Mouse (Mus musculus): ENCODE measurements around the gene Plk2. TPM values are rescaled to one million over a fixed set of nuclear protein-coding genes. Genes with fewer than 3 reads are reported as not detected.
A peak's percentile ranks its signal among the peaks of the same experiment; 100 is the strongest.

Gene Plk2
- total RNA-seq, 2 experiments from 2014 or later: 27.6 to 32.2 TPM

- peak; percentile 50 for DNase-seq
Observed at GRCm38 (mm10) chr13:110406152-110406551, 11.3 kb downstream of the Plk2 start.

- DNase-seq: no peak
Observed at GRCm38 (mm10) chr13:110412572-110413209, 17.8 kb downstream of the Plk2 start.

GRCm38 (mm10) chr13:110418656-110419055, 23.8 kb downstream of the Plk2 start:
- no peak for DNase-seq

DNA sequence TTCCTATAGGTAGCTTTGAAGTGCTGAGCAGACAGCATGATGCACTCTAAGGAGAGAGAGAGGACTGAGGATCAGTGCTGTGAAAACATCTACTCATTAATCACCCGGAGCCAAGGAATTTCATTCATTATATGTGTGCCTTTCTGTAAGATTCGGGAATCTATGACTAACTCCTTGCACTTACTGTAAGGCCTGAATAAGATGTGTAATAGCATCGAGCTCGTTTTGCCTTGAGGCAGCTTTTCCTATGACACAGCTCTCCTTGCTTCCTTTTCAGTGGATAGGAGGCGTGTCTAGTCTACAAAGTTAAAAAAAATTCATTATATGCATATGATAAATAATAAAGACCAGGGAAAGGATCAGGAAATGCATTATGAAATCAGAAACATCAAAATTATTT, 24.8 kb downstream of the Plk2 start:
- DNase-seq: no peak

DNA sequence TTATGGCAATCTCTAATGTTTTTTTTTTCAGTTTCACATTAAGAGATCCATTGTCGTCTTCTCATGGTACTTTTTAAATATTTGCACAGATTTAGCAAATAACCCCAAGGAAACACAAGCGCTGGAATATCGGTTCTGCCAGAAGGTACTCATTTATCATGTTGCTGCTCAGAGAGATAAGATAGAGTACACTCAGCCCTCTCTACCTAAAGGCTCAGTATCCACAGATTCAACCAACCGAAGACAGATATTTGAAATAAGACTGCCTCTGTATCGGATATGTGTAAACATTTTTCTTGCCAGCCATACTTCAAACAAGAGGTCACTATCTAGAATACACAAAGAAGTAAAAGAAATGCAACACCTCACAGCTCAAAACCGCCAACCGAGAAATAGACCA, 27.6 kb downstream of the Plk2 start:
- DNase-seq: no peak

- DNase-seq: no peak
Observed at GRCm38 (mm10) chr13:110425512-110426222, 30.8 kb downstream of the Plk2 start.

DNA sequence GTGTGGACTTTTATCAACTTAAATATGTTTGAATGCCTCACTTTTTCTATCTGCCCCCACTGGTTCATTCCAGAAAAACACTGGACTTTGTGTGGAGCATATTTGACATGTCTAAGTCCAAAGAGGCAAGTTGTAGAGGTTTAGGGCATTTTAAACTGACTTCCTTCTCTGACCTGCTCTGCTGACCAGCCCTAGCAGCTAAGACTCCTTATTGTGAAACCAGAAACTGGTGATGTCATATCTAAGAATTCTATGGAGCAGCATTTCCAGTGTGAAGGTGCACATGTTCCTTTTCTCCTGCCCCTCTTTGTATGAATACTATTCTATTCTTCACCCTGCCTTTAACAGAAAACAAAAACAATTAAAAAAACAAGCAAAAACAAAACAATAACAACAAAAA, 36.5 kb downstream of the Plk2 start:
- DNase-seq: no peak

DNA sequence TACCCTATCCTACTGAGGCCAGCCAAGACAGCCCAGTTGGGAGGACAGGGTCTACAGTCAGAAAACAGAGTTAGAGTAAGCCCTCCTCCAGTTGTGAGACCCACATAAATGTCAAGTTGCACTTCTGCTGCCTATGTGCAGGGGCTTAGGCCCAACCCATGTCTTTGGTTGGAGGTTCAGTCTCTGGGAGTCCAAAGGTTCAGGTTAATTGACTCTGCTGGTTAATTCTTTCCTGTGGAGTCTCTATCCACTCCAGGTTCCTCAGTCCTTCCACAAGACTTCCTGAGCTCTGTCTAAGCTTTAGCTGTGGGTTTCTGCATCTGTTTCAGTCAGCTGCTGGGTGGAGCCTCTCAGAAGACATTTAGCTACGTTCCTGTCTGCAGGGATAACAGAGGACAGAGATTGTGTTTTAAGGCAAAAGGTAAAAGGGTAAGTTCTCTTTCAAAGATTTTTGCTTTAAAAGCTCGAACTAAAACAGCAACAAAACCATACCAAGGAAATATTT, 37.3 kb downstream of the Plk2 start:
- no peak for DNase-seq

DNA sequence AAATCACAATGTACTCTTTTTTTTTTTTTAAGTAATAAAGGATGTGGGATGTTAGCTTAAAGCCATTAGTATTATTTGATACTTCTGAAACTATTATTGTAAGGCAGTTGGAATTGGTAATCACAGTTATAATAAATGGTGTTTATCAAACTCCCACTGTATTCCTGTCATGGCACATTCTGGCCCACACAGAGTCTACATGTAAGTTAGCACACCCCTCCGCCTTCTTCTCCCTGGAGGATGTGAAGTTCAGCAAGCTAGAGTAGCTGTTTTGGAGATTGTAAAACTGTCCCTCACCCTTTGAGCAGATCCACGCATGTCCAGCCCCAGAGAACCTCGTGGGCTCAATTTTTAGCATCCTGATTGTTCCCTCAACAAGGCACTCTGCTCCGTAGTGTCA, 37.8 kb downstream of the Plk2 start:
- no peak for DNase-seq

GRCm38 (mm10) chr13:110436692-110437091, 41.8 kb downstream of the Plk2 start:
- DNase-seq: no peak

- no peak for DNase-seq
Observed at GRCm38 (mm10) chr13:110438624-110439023, 43.8 kb downstream of the Plk2 start.

DNA sequence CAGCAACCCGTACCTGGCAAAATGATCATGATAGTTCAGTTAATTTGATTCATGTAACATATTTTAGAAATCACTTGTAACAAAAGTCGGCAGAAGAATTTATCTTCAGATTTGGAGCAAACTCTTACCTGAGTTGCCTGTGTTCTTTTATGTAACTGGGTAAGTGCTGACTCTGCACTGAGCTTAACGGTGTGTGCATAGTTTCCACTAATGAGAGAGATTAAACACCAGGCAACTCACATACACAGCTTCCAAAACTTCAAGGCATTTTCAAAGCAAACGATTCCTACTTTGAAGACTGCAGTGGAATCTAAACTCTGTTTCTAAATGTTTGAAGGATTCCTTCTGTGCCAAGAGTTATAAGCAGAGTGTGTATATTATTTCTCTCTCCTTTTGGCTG, 49.5 kb downstream of the Plk2 start:
- DNase-seq: no peak

- no peak for DNase-seq
Observed at GRCm38 (mm10) chr13:110444894-110445293, 50.0 kb downstream of the Plk2 start.

DNA sequence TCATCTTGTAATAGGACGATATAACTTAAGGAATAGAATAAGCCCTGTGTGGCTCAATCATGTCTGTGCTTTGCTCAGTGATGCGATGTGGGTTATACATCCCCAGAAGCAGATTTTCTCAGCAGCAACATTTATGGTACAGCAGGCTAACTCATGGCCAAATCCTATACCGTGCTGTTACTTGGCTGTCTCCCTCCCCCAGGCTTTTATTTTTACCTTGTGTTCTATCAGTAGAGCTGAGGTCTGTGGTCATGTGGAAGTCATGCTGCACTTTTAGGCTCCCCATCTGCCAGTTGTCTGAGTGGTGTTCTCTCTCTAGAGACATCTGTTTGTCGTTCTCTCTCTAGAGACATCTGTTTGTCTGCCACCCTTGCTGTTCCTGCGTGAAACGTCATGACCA, 51.6 kb downstream of the Plk2 start:
- no peak for DNase-seq

DNA sequence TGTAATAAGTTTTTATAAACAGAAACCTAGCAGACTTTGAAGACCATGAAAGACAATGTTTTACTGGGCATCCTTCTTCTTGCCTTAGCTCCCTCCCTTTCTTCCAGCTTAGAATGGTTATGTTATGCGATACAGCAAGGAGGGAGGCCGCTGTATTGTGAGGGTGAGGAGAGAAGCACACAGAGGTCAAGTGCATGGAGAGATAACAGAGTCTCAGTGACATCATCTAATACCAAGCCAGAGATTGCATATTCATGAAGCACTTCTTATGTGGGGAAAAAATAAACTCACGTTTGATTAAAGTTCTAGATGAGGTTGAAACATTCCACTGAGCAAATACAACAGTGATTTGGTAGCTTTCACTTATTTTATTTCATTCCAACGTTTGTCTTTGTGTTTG, 55.2 kb downstream of the Plk2 start:
- no peak for DNase-seq

Other genes starting within 250 kb of the Plk2 start
- gene Rab3c, start 114.0 kb upstream of the Plk2 start, total RNA-seq (2021): under 1 TPM; 0.16 to 0.25 TPM
- gene Gapt, start 37.8 kb upstream of the Plk2 start, total RNA-seq (2021): under 1 TPM in 1 of 2 experiments, not detected in 1; 0.25 TPM

Data from gastrocnemius, postnatal 10 days (tissue).